Mouse (Mus musculus): ENCODE measurements around the gene Abcb1a. TPM values are rescaled to one million over a fixed set of nuclear protein-coding genes. Genes with fewer than 3 reads are reported as not detected.

Abcb1a gene
- polyA plus RNA-seq, 1 experiment from 2014 or later = 0.28 TPM

DNA sequence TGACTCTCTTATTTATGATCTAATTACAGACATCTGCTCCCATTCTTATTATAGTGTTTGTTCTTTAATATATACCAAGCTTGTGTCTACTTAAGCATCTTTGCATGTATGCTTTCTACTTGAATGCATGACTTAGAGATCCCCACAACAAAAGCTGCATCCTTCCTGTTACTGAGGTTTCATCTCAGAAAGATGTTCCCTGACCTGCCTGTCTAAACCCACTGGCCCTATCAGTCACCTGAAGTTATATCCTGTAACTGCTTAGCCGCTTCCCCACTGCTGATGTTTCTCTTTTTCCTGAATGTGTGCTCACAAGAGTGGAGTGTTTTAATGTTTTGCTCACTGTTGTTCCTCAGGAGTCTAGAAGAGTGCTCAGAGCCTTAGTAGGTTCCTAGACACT is 9.7 kb downstream of the Abcb1a start:
- H3K9me3 ChIP-seq = no peaks in the 10 kb centered on the region
- H3K27me3 ChIP-seq = no peaks in the 10 kb centered on the region
- H3K4me1 ChIP-seq = no peaks in the 10 kb centered on the region
- no peak for ATAC-seq (ENCODE audit: insufficient number of reproducible peaks, insufficient read depth, low FRiP score, low TSS enrichment)
- H3K4me2 ChIP-seq (replicated peaks) = no peak overlapping the region
- WGBS = 88% methylated on average over 1 of the region's 1 CpGs
- H3K9ac ChIP-seq = no peak overlapping the region
- H3K27ac ChIP-seq = no peak overlapping the region
- no peak overlapping the region for H3K4me3 ChIP-seq
- H3K36me3 ChIP-seq = no peaks in the 10 kb centered on the region

DNA sequence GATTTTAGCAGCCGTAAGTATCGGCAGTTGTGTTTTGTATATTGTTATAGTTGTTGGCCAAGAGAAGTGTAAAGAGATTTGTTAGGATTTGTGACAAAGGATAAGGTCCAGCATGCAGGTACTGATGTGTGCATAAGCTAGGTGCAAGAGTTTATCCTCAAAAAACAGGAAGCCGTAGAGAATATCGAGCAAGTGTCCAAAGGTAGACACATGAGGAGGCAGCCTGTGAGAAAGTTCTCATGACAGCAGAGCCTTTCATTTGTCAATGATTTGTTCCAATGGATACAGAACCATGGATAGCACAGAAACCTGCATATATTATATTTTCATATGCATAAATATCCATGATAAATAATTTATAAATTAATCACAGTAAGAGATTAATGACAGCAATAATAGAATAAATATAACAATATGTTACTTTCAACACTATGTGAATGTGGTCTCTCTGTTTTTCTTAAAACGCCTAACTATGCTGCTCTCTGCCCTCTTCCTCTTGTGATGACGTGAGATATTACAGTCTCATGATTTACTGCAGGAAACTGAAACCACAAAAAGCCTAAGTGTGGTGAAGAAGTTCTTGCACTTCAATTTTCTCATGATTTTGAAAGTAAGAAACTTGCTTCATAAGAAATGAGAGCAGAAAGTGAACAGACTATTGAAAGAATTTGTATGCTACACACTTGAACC is 15.5 kb downstream of the Abcb1a start:
- WGBS = 88% methylated on average over 6 of the region's 6 CpGs
- no peaks in the 10 kb centered on the region for H3K4me1 ChIP-seq

DNA sequence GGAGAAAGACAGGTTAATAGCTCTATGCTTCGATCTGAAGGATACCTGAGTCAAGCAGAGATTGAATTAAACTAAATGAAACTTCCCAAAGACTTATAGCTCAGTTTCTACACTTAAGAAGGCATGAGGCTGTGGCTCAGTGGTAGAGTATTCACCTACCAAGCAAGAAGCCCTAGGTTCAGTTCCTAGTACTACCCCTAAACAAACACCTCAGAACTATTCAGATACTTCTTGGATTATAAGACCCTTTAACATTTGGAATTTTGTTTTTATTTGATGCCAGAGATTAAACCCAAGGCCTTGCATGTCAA is 16.0 kb downstream of the Abcb1a start:
- H3K9ac ChIP-seq = no peak overlapping the region
- H3K4me1 ChIP-seq = no peaks in the 10 kb centered on the region
- 75% methylated on average over 1 of the region's 1 CpGs for WGBS

More for the DNA sequence above, 15.5 kb downstream of the Abcb1a start:
- Histone ChIP-seq H3K9ac (no peak overlapping the region), H3K27me3 (no peaks in the 10 kb centered on the region), H3K36me3 (no peaks in the 10 kb centered on the region), H3K4me2 (replicated peaks) (no peak overlapping the region), H3K9me3 (no peaks in the 10 kb centered on the region), H3K4me3 (no peak overlapping the region), H3K27ac (no peak overlapping the region)
- no peak for ATAC-seq (ENCODE audit: insufficient number of reproducible peaks, insufficient read depth, low FRiP score, low TSS enrichment)

DNA sequence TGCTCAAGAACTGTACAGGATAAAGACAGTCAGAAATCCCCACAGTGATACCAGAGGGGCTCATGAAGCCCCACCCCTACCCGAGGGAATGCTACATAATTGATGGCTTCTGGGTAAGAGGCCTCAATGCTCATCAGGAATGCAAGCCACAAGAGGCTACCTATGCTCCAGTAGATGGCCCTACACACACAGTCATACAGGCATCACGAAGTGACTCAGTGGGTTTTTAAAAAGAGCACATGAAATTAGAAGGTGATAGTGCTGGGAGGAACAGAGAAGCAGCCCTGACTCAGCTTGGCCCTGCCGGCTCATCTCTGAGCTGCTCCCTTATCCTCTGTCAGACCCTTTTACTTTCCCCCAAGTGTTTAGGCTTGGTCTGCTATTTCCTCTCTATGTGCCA is 21.3 kb downstream of the Abcb1a start:
- ATAC-seq (ENCODE audit: insufficient number of reproducible peaks, insufficient read depth, low FRiP score, low TSS enrichment) = no peak
- 64% methylated on average over 3 of the region's 3 CpGs for WGBS
- H3K9ac ChIP-seq = no peak overlapping the region
- no peak overlapping the region for H3K4me3 ChIP-seq
- H3K9me3 ChIP-seq = no peaks in the 10 kb centered on the region
- H3K36me3 ChIP-seq = no peaks in the 10 kb centered on the region
- no peak overlapping the region for H3K4me2 ChIP-seq (replicated peaks)
- no peaks in the 10 kb centered on the region for H3K4me1 ChIP-seq
- no peaks in the 10 kb centered on the region for H3K27me3 ChIP-seq
- no peak overlapping the region for H3K27ac ChIP-seq

More for the DNA sequence above, 16.0 kb downstream of the Abcb1a start:
- H3K27me3 ChIP-seq = no peaks in the 10 kb centered on the region
- no peaks in the 10 kb centered on the region for H3K36me3 ChIP-seq
- H3K4me3 ChIP-seq = no peak overlapping the region
- no peak for ATAC-seq (ENCODE audit: insufficient number of reproducible peaks, insufficient read depth, low FRiP score, low TSS enrichment)
- H3K4me2 ChIP-seq (replicated peaks) = no peak overlapping the region
- H3K27ac ChIP-seq = no peak overlapping the region
- H3K9me3 ChIP-seq = no peaks in the 10 kb centered on the region

DNA sequence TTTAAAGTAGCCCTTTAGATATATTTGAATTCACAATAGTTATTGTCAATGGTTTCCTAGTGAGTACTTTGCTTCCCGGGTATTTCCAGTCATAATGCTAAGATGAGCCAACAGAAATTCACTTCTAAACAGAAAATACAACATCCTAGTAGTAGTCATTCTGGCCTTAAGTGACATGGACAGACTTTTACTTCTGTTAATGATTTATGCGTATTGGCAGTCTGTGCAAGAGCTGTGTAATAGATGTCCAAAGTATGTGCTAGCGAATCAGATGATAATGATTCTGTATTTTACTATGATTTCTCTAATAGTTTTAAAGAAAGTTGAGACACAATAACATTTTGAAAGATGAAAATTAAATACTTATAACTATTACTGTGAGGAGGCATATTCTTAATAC is 23.8 kb downstream of the Abcb1a start:
- no peaks in the 10 kb centered on the region for H3K9me3 ChIP-seq
- H3K27me3 ChIP-seq = no peaks in the 10 kb centered on the region
- no peak overlapping the region for H3K4me3 ChIP-seq
- 88% methylated on average over 3 of the region's 3 CpGs for WGBS
- H3K36me3 ChIP-seq = no peaks in the 10 kb centered on the region
- H3K9ac ChIP-seq = no peak overlapping the region
- ATAC-seq (ENCODE audit: insufficient number of reproducible peaks, insufficient read depth, low FRiP score, low TSS enrichment) = no peak
- no peak overlapping the region for H3K4me2 ChIP-seq (replicated peaks)
- H3K4me1 ChIP-seq = no peaks in the 10 kb centered on the region
- no peak overlapping the region for H3K27ac ChIP-seq

DNA sequence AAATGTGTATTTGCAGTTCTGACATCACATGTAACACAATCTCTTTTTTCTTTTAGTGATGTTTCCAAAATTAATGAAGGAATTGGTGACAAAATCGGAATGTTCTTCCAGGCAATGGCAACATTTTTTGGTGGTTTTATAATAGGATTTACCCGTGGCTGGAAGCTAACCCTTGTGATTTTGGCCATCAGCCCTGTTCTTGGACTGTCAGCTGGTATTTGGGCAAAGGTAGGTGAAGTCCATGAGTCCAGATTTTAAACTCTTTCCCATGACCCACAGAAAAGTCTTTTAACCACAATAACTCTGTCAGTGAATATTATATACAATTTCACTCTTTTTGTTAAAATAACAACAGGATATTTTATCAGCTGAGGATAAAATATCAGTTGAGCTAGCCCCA is 26.2 kb downstream of the Abcb1a start:
- WGBS = 71% methylated on average over 2 of the region's 2 CpGs
- Histone ChIP-seq H3K4me3 (no peak overlapping the region), H3K9me3 (no peaks in the 10 kb centered on the region), H3K4me1 (no peaks in the 10 kb centered on the region), H3K27ac (no peak overlapping the region), H3K9ac (no peak overlapping the region), H3K36me3 (no peaks in the 10 kb centered on the region), H3K27me3 (no peaks in the 10 kb centered on the region), H3K4me2 (replicated peaks) (no peak overlapping the region)
- ATAC-seq (ENCODE audit: insufficient number of reproducible peaks, insufficient read depth, low FRiP score, low TSS enrichment) = no peak

DNA sequence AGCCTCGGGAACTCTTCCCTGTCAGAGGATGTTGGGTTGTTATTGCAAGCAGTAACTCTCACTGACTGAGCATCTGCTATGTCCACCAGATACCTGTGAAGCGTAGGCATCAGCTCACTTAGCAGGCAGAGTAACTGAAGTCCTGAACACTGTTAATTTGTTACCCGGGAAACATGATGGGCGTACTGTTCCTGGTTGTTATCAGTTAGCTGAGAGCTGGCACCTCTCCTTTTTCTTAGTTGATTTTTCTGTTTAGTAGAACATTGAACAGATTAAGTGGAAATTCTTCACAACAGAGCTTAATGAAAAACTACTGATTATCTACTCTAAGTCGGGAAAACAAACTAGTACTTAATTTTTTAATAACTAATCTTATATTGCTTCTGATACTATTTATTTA is 27.7 kb downstream of the Abcb1a start:
- 84% methylated on average over 5 of the region's 5 CpGs for WGBS

DNA sequence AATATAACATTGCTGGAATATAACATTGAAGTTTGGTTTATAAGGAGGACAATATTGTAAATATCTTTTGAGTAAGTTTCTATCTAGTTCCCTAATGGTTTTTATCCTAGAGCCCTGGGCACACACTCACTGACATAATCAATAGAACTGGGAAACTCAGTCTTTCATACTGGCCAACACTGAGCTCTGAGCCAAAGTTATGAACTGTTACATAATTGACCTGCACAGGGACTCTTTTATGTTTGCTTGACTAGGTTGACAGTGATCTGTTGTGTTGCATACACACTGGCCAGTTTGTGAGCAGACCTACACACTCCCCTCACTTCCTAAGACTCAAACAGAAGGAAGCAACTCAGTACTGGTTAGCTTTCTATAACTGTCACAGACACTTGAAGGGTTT is 56.2 kb downstream of the Abcb1a start:
- Histone ChIP-seq H3K27ac (no peak overlapping the region), H3K36me3 (no peaks in the 10 kb centered on the region), H3K9me3 (no peaks in the 10 kb centered on the region), H3K4me2 (replicated peaks) (no peak overlapping the region), H3K9ac (no peak overlapping the region), H3K4me1 (no peaks in the 10 kb centered on the region), H3K4me3 (no peak overlapping the region), H3K27me3 (no peaks in the 10 kb centered on the region)
- ATAC-seq (ENCODE audit: insufficient number of reproducible peaks, insufficient read depth, low FRiP score, low TSS enrichment) = no peak

More for the DNA sequence above, 27.7 kb downstream of the Abcb1a start:
- no peaks in the 10 kb centered on the region for H3K9me3 ChIP-seq
- H3K4me1 ChIP-seq = no peaks in the 10 kb centered on the region
- H3K27me3 ChIP-seq = no peaks in the 10 kb centered on the region
- ATAC-seq (ENCODE audit: insufficient number of reproducible peaks, insufficient read depth, low FRiP score, low TSS enrichment) = no peak
- H3K9ac ChIP-seq = no peak overlapping the region
- no peak overlapping the region for H3K27ac ChIP-seq
- H3K36me3 ChIP-seq = no peaks in the 10 kb centered on the region
- H3K4me3 ChIP-seq = no peak overlapping the region
- no peak overlapping the region for H3K4me2 ChIP-seq (replicated peaks)

DNA sequence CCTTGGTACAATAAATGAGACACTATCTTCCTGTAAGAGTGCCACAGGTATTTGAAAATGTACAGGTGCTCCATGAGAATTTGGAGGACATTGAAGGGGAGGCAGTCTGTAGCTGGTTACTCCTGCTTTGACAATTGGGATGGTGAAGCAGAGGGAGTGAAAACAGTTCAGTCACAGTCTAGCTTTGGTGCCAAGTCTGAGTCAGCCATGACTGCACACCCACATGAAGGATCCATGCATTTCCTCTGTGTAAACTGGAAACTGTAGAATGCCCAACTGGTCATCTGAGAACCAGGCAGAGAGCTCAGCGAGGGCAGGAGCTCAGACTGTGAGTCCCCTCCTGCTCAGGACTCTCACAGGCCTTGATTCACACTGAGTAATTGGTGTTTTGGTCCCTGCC is 59.7 kb downstream of the Abcb1a start:
- H3K9ac ChIP-seq = no peak overlapping the region
- H3K27ac ChIP-seq = no peak overlapping the region
- H3K36me3 ChIP-seq = no peaks in the 10 kb centered on the region
- H3K4me2 ChIP-seq (replicated peaks) = no peak overlapping the region
- H3K9me3 ChIP-seq = no peaks in the 10 kb centered on the region
- no peaks in the 10 kb centered on the region for H3K27me3 ChIP-seq
- H3K4me1 ChIP-seq = no peaks in the 10 kb centered on the region
- WGBS = 61% methylated on average over 1 of the region's 1 CpGs
- no peak for ATAC-seq (ENCODE audit: insufficient number of reproducible peaks, insufficient read depth, low FRiP score, low TSS enrichment)
- H3K4me3 ChIP-seq = no peak overlapping the region

DNA sequence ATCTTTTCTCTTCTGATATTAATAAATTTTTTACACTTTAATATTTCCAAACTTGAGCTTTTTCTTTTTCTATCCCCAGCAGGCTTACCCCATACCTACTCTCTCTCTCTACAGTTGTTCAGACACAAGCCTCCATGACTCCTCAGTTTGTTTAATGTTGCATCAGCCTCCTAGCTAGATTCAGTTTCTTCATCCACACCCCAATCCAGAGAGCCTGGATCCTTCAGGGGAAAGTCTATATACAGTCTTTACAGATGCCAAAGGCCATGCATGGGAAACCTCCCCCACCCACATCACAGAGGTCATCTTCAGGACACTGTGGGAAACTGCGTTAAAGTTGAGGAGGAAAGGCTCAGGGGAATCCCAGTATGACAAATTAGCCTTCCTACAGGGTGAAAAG is 62.3 kb downstream of the Abcb1a start:
- no peaks in the 10 kb centered on the region for H3K27me3 ChIP-seq
- no peak overlapping the region for H3K9ac ChIP-seq
- WGBS = 33% methylated on average over 1 of the region's 1 CpGs
- no peak overlapping the region for H3K27ac ChIP-seq
- no peak overlapping the region for H3K4me2 ChIP-seq (replicated peaks)
- ATAC-seq (ENCODE audit: insufficient number of reproducible peaks, insufficient read depth, low FRiP score, low TSS enrichment) = no peak
- H3K4me3 ChIP-seq = no peak overlapping the region
- H3K36me3 ChIP-seq = no peaks in the 10 kb centered on the region
- no peaks in the 10 kb centered on the region for H3K9me3 ChIP-seq
- H3K4me1 ChIP-seq = no peaks in the 10 kb centered on the region

DNA sequence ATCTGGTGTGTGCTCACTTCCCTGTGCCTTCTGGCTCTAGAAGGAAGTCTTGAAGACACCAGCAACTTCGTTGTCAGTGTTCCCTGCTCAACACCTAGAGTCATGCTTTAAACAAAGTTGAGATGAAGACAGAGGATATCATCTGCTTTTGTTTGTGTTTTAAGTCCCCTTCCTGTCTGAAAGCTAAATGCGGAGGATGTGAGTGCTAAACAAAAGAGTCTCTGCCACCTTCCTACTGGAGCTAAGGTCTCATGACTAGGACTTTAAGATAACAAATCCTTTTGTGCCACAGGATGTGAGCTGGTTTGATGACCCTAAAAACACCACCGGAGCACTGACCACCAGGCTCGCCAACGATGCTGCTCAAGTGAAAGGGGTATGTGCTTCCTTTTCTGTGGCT is 63.0 kb downstream of the Abcb1a start:
- no peaks in the 10 kb centered on the region for H3K9me3 ChIP-seq
- no peaks in the 10 kb centered on the region for H3K4me1 ChIP-seq
- no peak overlapping the region for H3K27ac ChIP-seq
- H3K36me3 ChIP-seq = no peaks in the 10 kb centered on the region
- no peak for ATAC-seq (ENCODE audit: insufficient number of reproducible peaks, insufficient read depth, low FRiP score, low TSS enrichment)
- WGBS = 86% methylated on average over 5 of the region's 5 CpGs
- H3K27me3 ChIP-seq = no peaks in the 10 kb centered on the region
- no peak overlapping the region for H3K4me2 ChIP-seq (replicated peaks)
- no peak overlapping the region for H3K9ac ChIP-seq
- H3K4me3 ChIP-seq = no peak overlapping the region

DNA sequence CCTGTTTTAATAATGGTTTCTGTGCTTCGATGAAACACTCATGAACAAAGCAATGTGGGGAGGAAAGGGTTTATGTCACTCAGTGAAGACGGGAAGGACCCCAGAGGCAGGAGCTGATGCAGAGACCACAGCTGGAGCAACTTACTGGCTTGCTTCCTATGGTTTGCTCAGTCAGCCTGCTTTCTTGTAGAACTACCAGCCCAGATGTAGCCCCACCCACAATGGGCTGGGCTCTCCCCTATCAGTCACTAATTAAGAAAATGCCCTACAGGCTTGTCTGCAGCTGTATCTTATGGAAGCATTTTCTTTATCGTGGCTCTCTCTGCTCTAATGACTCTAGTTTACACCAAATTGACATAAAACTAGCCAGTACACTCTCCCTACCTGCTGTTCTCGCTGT is 67.9 kb downstream of the Abcb1a start:
- WGBS = 38% methylated on average over 4 of the region's 4 CpGs

DNA sequence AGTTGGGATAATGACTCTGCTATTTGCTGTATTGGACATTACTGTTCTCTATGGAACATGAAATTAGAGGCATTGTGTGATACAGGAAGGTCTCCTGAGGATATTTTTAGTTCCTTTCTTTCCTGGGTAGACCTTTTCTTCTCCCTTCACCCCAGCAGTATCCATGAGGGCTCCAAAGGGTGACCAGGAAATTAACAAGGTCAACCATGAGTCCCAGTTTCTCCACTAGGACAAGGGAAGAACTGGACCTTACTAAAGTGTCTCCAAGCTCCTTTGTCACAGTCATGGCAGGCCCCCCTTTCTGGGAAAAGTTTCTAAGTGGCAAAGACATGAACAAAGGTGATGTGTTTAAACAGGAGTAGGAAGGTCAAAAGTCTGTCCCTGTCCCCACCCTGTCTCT is 72.8 kb downstream of the Abcb1a start:
- H3K27ac ChIP-seq = no peak overlapping the region
- no peak overlapping the region for H3K9ac ChIP-seq
- no peak overlapping the region for H3K4me2 ChIP-seq (replicated peaks)
- no peak for ATAC-seq (ENCODE audit: insufficient number of reproducible peaks, insufficient read depth, low FRiP score, low TSS enrichment)
- H3K4me1 ChIP-seq = no peaks in the 10 kb centered on the region
- H3K9me3 ChIP-seq = no peaks in the 10 kb centered on the region
- H3K36me3 ChIP-seq = no peaks in the 10 kb centered on the region
- no peak overlapping the region for H3K4me3 ChIP-seq
- no peaks in the 10 kb centered on the region for H3K27me3 ChIP-seq

More for the DNA sequence above, 67.9 kb downstream of the Abcb1a start:
- no peak overlapping the region for H3K4me3 ChIP-seq
- no peak for ATAC-seq (ENCODE audit: insufficient number of reproducible peaks, insufficient read depth, low FRiP score, low TSS enrichment)
- no peak overlapping the region for H3K9ac ChIP-seq
- no peak overlapping the region for H3K4me2 ChIP-seq (replicated peaks)
- H3K36me3 ChIP-seq = no peaks in the 10 kb centered on the region
- no peak overlapping the region for H3K27ac ChIP-seq
- no peaks in the 10 kb centered on the region for H3K27me3 ChIP-seq
- H3K4me1 ChIP-seq = no peaks in the 10 kb centered on the region
- H3K9me3 ChIP-seq = no peaks in the 10 kb centered on the region
